ENCODE assay signal across 19 mouse cellular contexts in the genomic region with DNA sequence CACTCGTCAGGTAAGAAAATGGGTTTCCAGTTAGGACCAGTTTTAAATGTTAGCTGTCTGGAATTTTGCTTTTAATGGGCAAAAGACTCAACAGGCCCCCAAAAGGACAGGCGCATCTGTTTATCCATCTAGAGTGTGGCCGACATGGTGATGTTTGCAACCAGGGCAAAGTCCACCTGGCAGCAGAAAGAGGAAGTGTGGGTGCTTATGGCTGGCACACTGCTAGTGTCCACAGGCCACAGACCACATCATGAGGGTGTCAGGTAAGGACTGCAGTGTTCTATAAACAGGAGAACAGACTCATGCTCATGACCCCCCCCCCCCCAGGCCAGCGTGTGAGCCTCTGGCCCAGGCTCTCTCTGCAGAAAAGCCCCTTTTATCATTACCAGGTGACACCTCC. TPM values are rescaled to one million over a fixed set of nuclear protein-coding genes. Genes with fewer than 3 reads are reported as not detected.
DNase-seq lines count a peak whose midpoint lies in the region; ATAC-seq and TF ChIP-seq lines count a peak whose summit lies in the region.
"Had no signal": no experiment of that assay in that cellular context is flagged by ENCODE, and none has a peak within 500 bp of the region (broad histone marks: within the 10 kb centered on the region; RNA-seq: fewer than 3 reads in every experiment).

No protein-coding gene starts in this region.

- no peak for TF ChIP-seq CTCF in CH12.LX (conservative IDR thresholded peaks at IDR 0.05 in 1 of 2, IDR thresholded peaks at IDR 0.05 in 1 of 2; ENCODE audit: low read depth in 2 of 2, low read length in 2 of 2)

- H3K4me3 ChIP-seq in CH12.LX (replicated peaks in 1 of 3; ENCODE audit: low read depth in 2 of 3, low read length in 2 of 3, poor library complexity in 1 of 3): no peak overlapping the region
- no peak overlapping the region for H3K4me3 ChIP-seq in intestine, embryonic 15.5 days (replicated peaks)
- H3K4me3 ChIP-seq in midbrain, embryonic 16.5 days (ENCODE audit: low read depth, low read length): no peak overlapping the region
- H3K4me3 ChIP-seq: embryonic facial prominence, embryonic 15.5 days; forebrain, embryonic 12.5 days; heart, adult 2 months; limb, embryonic 13.5 days had no signal

- ATAC-seq in intestine, embryonic 15.5 days: peak; percentile 67
- ATAC-seq in midbrain, embryonic 16.5 days: no peak

- TF ChIP-seq POLR2A in CH12.LX (IDR thresholded peaks at IDR 0.05; ENCODE audit: low read depth, low read length): no peak

- intact Hi-C loops in left cerebral cortex, postnatal 36 days (cut with DNase I): no loop called here

- no peaks in the 10 kb centered on the region for H3K9me3 ChIP-seq in CH12.LX (replicated peaks; ENCODE audit: low read length)
- no peaks in the 10 kb centered on the region for H3K9me3 ChIP-seq in intestine, embryonic 15.5 days
- H3K9me3 ChIP-seq in midbrain, embryonic 16.5 days (replicated peaks; ENCODE audit: control insufficient read depth, low read length, poor library complexity, severe bottlenecking): no peaks in the 10 kb centered on the region
- H3K9me3 ChIP-seq: embryonic facial prominence, embryonic 15.5 days; forebrain, embryonic 12.5 days; limb, embryonic 13.5 days had no signal

- whole genome bisulfite sequencing in intestine, embryonic 15.5 days: 53% methylated on average over 4 of the region's 4 CpGs
- 26% methylated on average over 4 of the region's 4 CpGs for WGBS in large intestine, adult 2 months
- 86% methylated on average over 4 of the region's 4 CpGs for WGBS in midbrain, embryonic 16.5 days

- no peak for TF ChIP-seq RAD21 in CH12.LX (IDR thresholded peaks at IDR 0.05; ENCODE audit: low read depth, low read length)

- no peaks in the 10 kb centered on the region for H3K36me3 ChIP-seq in CH12.LX (replicated peaks in 1 of 2; ENCODE audit: control insufficient read depth in 1 of 2, insufficient read depth in 1 of 2, low read length in 1 of 2)
- no peaks in the 10 kb centered on the region for H3K36me3 ChIP-seq in intestine, embryonic 15.5 days
- H3K36me3 ChIP-seq in midbrain, embryonic 16.5 days (ENCODE audit: control insufficient read depth, insufficient read depth, low read length): no peaks in the 10 kb centered on the region
- H3K36me3 ChIP-seq: embryonic facial prominence, embryonic 15.5 days; forebrain, embryonic 12.5 days; limb, embryonic 13.5 days had no signal

- DNase-seq in CH12.LX (ENCODE audit: extremely low read depth): peak; percentile 45
- peak; percentile 97 for DNase-seq in large intestine, adult 2 months (ENCODE audit: low read depth, low spot score)
- peak; percentile 12 to 19 for DNase-seq in natural killer cell, adult 2 months (ENCODE audit: low spot score in 2 of 2)
- no peak for DNase-seq in heart, postnatal 4 days
- no peak for DNase-seq in ovary, adult 18-20 months (ENCODE audit: low spot score)
- DNase-seq in left cerebral cortex, postnatal 36 days (ENCODE audit: low spot score in 2 of 2): no peak
- DNase-seq: cerebellum, adult 11 months; heart, adult 2 months; heart, postnatal 14 days; layer of hippocampus, postnatal 36 days; midbrain, embryonic 14.5 days; spleen, adult 18-20 months had no signal

- H3K27ac ChIP-seq in CH12.LX (ENCODE audit: insufficient read depth, low read depth): no peak overlapping the region
- no peak overlapping the region for H3K27ac ChIP-seq in intestine, embryonic 15.5 days
- no peak overlapping the region for H3K27ac ChIP-seq in midbrain, embryonic 16.5 days (ENCODE audit: low read length)
- H3K27ac ChIP-seq: embryonic facial prominence, embryonic 15.5 days; forebrain, embryonic 12.5 days; heart, adult 2 months; limb, embryonic 13.5 days had no signal

- no peak; the same call in 1 of the 2 replicates for TF ChIP-seq EP300 in CH12.LX (IDR thresholded peaks at IDR 0.05; ENCODE audit: low read length)

- H3K9ac ChIP-seq in CH12.LX (ENCODE audit: insufficient read depth, low read depth): no peak overlapping the region
- no peak overlapping the region for H3K9ac ChIP-seq in intestine, embryonic 15.5 days
- no peak overlapping the region for H3K9ac ChIP-seq in midbrain, embryonic 16.5 days (ENCODE audit: low read depth, low read length)
- H3K9ac ChIP-seq: embryonic facial prominence, embryonic 15.5 days; forebrain, embryonic 12.5 days; limb, embryonic 13.5 days had no signal

- in situ Hi-C loops in CH12.LX (cut with MboI; ENCODE audit: low pct_ligation_motif_present, low pct_unique_long_range_greater_than_20kb, low sequenced_read_pairs): no loop called here

- H3K4me2 ChIP-seq in CH12.LX (ENCODE audit: insufficient read depth, low read depth, poor library complexity, severe bottlenecking): peak overlapping the region; percentile 40; the same call in 1 of the 2 replicates
- H3K4me2 ChIP-seq in intestine, embryonic 15.5 days (replicated peaks): no peak overlapping the region
- no peak overlapping the region for H3K4me2 ChIP-seq in midbrain, embryonic 16.5 days (ENCODE audit: low read length)
- H3K4me2 ChIP-seq: embryonic facial prominence, embryonic 15.5 days; forebrain, embryonic 12.5 days; limb, embryonic 13.5 days had no signal

- dilution Hi-C loops in CH12.LX (cut with MboI; ENCODE audit: extremely low pct_ligation_motif_present, extremely low pct_unique_long_range_greater_than_20kb, low sequenced_read_pairs): no loop called here

- H3K4me1 ChIP-seq in CH12.LX (ENCODE audit: control insufficient read depth in 1 of 2, insufficient read depth in 2 of 2): peaks cover 15 to 61% of the 10 kb centered on the region in 2 experiments
- H3K4me1 ChIP-seq in intestine, embryonic 15.5 days (replicated peaks): peaks cover 14% of the 10 kb centered on the region; the same call in 1 of the 2 replicates
- H3K4me1 ChIP-seq in midbrain, embryonic 16.5 days (ENCODE audit: control insufficient read depth, insufficient read depth, low read length): no peaks in the 10 kb centered on the region
- H3K4me1 ChIP-seq: embryonic facial prominence, embryonic 15.5 days; forebrain, embryonic 12.5 days had no signal

- no peaks in the 10 kb centered on the region for H3K79me2 ChIP-seq in CH12.LX (replicated peaks; ENCODE audit: control insufficient read depth, extremely low read depth, insufficient read depth, poor library complexity, severe bottlenecking)

- no peaks in the 10 kb centered on the region for H3K27me3 ChIP-seq in CH12.LX (replicated peaks)
- H3K27me3 ChIP-seq in intestine, embryonic 15.5 days (replicated peaks): no peaks in the 10 kb centered on the region
- no peaks in the 10 kb centered on the region for H3K27me3 ChIP-seq in midbrain, embryonic 16.5 days (ENCODE audit: control insufficient read depth, insufficient read depth, low read depth, low read length)
- H3K27me3 ChIP-seq: embryonic facial prominence, embryonic 15.5 days had no signal

TF ChIP-seq in CH12.LX, 34 proteins besides CTCF, POLR2A, EP300 and RAD21:
- TF ChIP-seq TCF12 (IDR thresholded peaks at IDR 0.05; ENCODE audit: low read depth, low read length) (no peak), RCOR1 (conservative IDR thresholded peaks at IDR 0.05; ENCODE audit: low read depth, low read length) (no peak), JUND (conservative IDR thresholded peaks at IDR 0.05; ENCODE audit: low read depth, low read length) (no peak), CHD2 (IDR thresholded peaks at IDR 0.05; ENCODE audit: low read length) (no peak), MEF2A (IDR thresholded peaks at IDR 0.05; ENCODE audit: borderline replicate concordance, low read depth, low read length) (no peak), MAZ (IDR thresholded peaks at IDR 0.05; ENCODE audit: low read depth, low read length) (no peak), MXI1 (IDR thresholded peaks at IDR 0.05; ENCODE audit: low read depth, low read length) (no peak), MAX (IDR thresholded peaks at IDR 0.05; ENCODE audit: low read length) (no peak)

RNA-seq across cellular contexts. Expression of gene Dio1, which starts 4.1 kb away (rescaled TPM):
- total RNA-seq in CH12.LX (2012; rRNA removed) (0.25 and 0.38 TPM in 2 replicates), CH12.LX (2014; rRNA removed) (1.3 and 1.7 TPM in 2 replicates)
- 0.23 and 0.67 TPM in 2 replicates for polyA plus RNA-seq in CH12.LX (2012; ENCODE audit: insufficient read length, low read depth)
- polyA plus RNA-seq in intestine, embryonic 15.5 days (2015; fragmentation: Nextera tagmentation; extraction: Ambion mirVana): 1.5 and 1.9 TPM in 2 replicates
- polyA plus RNA-seq in large intestine, adult 2 months (2012; rRNA removed): 16.9 and 39.3 TPM in 2 replicates
- not detected for total RNA-seq in heart, postnatal 4 days (2021)
- polyA plus RNA-seq in midbrain, embryonic 16.5 days (2015; fragmentation: Nextera tagmentation; extraction: Ambion mirVana): not detected in 2 replicates
- not detected for total RNA-seq in left cerebral cortex, postnatal 36 days (2021)
- total RNA-seq: heart, adult 2 months; layer of hippocampus, postnatal 36 days had no signal
- polyA plus RNA-seq: cortical plate, adult 2 months; forebrain, embryonic 12.5 days; heart, adult 2 months; limb, embryonic 13.5 days; midbrain, embryonic 14.5 days; neural tube, embryonic 11.5 days had no signal

RNA-seq across cellular contexts. Expression of gene Yipf1, which starts 11.3 kb away (rescaled TPM):
- total RNA-seq in CH12.LX (2012; rRNA removed): 47.2 and 49.4 TPM in 2 replicates
- total RNA-seq in CH12.LX (2014; rRNA removed): 60.5 and 61.0 TPM in 2 replicates
- polyA plus RNA-seq in CH12.LX (2012; ENCODE audit: insufficient read length, low read depth): 47.2 and 52.8 TPM in 2 replicates
- polyA plus RNA-seq in intestine, embryonic 15.5 days (2015; fragmentation: Nextera tagmentation; extraction: Ambion mirVana): 69.3 and 76.8 TPM in 2 replicates
- polyA plus RNA-seq in large intestine, adult 2 months (2012; rRNA removed): 86.7 and 91.6 TPM in 2 replicates
- 10 to 100 TPM; 28.0 to 32.3 TPM for total RNA-seq in heart, postnatal 4 days (2021)
- 52.2 and 53.2 TPM in 2 replicates for polyA plus RNA-seq in midbrain, embryonic 16.5 days (2015; fragmentation: Nextera tagmentation; extraction: Ambion mirVana)
- 10 to 100 TPM; 41.7 to 45.8 TPM for total RNA-seq in left cerebral cortex, postnatal 36 days (2021)

RNA-seq across cellular contexts. Expression of gene Hspb11, which starts 49.4 kb away (rescaled TPM):
- total RNA-seq in CH12.LX (2012; rRNA removed) (35.4 and 46.3 TPM in 2 replicates), CH12.LX (2014; rRNA removed) (38.7 and 40.7 TPM in 2 replicates)
- 19.7 and 20.2 TPM in 2 replicates for polyA plus RNA-seq in CH12.LX (2012; ENCODE audit: insufficient read length, low read depth)
- polyA plus RNA-seq in intestine, embryonic 15.5 days (2015; fragmentation: Nextera tagmentation; extraction: Ambion mirVana): 29.4 and 31.9 TPM in 2 replicates
- polyA plus RNA-seq in large intestine, adult 2 months (2012; rRNA removed): 2.9 and 3.5 TPM in 2 replicates
- 10 to 100 TPM; 16.1 to 18.4 TPM for total RNA-seq in heart, postnatal 4 days (2021)
- polyA plus RNA-seq in midbrain, embryonic 16.5 days (2015; fragmentation: Nextera tagmentation; extraction: Ambion mirVana): 35.6 and 39.6 TPM in 2 replicates
- total RNA-seq in left cerebral cortex, postnatal 36 days (2021): 10 to 100 TPM; 15.6 to 16.5 TPM

RNA-seq across cellular contexts. Expression of gene Lrrc42, which starts 49.5 kb away (rescaled TPM):
- total RNA-seq in CH12.LX (2012; rRNA removed) (13.0 and 13.7 TPM in 2 replicates), CH12.LX (2014; rRNA removed) (15.3 and 24.9 TPM in 2 replicates)
- 48.2 and 72.9 TPM in 2 replicates for polyA plus RNA-seq in CH12.LX (2012; ENCODE audit: insufficient read length, low read depth)
- polyA plus RNA-seq in intestine, embryonic 15.5 days (2015; fragmentation: Nextera tagmentation; extraction: Ambion mirVana): 53.5 TPM in 2 replicates
- polyA plus RNA-seq in large intestine, adult 2 months (2012; rRNA removed): 18.3 and 24.7 TPM in 2 replicates
- 10 to 100 TPM; 23.1 to 24.9 TPM for total RNA-seq in heart, postnatal 4 days (2021)
- 54.6 and 59.4 TPM in 2 replicates for polyA plus RNA-seq in midbrain, embryonic 16.5 days (2015; fragmentation: Nextera tagmentation; extraction: Ambion mirVana)
- total RNA-seq in left cerebral cortex, postnatal 36 days (2021): 10 to 100 TPM; 28.0 to 35.0 TPM

Comparison
In these comparisons a context has a peak if more than half of its experiments do, and no peak if none do; other contexts are left out.
1. DNase-seq: peak in CH12.LX (single experiment), large intestine, adult 2 months (single experiment) and natural killer cell, adult 2 months (2 of 2); none in heart, postnatal 4 days (single experiment), ovary, adult 18-20 months (single experiment) and left cerebral cortex, postnatal 36 days (0 of 2).